Mouse (Mus musculus): ENCODE results near the gene Trim2. TPM values are rescaled to one million over a fixed set of nuclear protein-coding genes. Genes with fewer than 3 reads are reported as not detected.
A peak's percentile ranks its signal among the peaks of the same experiment; 100 is the strongest.

Gene Trim2
- polyA plus RNA-seq, 1 experiment from 2014 or later = 37.7 TPM

- DNase-seq (ENCODE audit: low spot score) (peak; percentile 44), ATAC-seq (replicated peaks; ENCODE audit: insufficient number of reproducible peaks, low FRiP score, low TSS enrichment, low read depth) (no peak)
- no peaks in the 10 kb centered on the region for H3K27me3 ChIP-seq (ENCODE audit: control insufficient read depth, insufficient read depth, low read length)
- peak overlapping the region; percentile 75; the same call in 1 of the 2 replicates for H3K9ac ChIP-seq (replicated peaks; ENCODE audit: low read length)
- no peaks in the 10 kb centered on the region for H3K36me3 ChIP-seq (replicated peaks; ENCODE audit: control insufficient read depth, insufficient read depth, low read depth, low read length)
- no peak overlapping the region for H3K27ac ChIP-seq (replicated peaks; ENCODE audit: low read depth, low read length)
- peak overlapping the region; percentile 66 for H3K4me3 ChIP-seq (ENCODE audit: low read depth, low read length)
- no peaks in the 10 kb centered on the region for H3K9me3 ChIP-seq (replicated peaks; ENCODE audit: control insufficient read depth, low read length)
- H3K4me1 ChIP-seq (ENCODE audit: control insufficient read depth, insufficient read depth, low read length) = peaks cover 6% of the 10 kb centered on the region
- 5% methylated on average over 13 of the region's 13 CpGs for WGBS
- peak overlapping the region; percentile 99 for H3K4me2 ChIP-seq (ENCODE audit: low read depth, low read length)
These were observed 48.1 kb downstream of the Trim2 start for GRCm38 (mm10) chr3:84258518-84259031.

- WGBS = 28% methylated on average over 10 of the region's 10 CpGs
- peak overlapping the region; percentile 66 for H3K4me3 ChIP-seq (ENCODE audit: low read depth, low read length)
- H3K9ac ChIP-seq (replicated peaks; ENCODE audit: low read length) = no peak overlapping the region
- no peaks in the 10 kb centered on the region for H3K9me3 ChIP-seq (replicated peaks; ENCODE audit: control insufficient read depth, low read length)
- H3K27ac ChIP-seq (replicated peaks; ENCODE audit: low read depth, low read length) = no peak overlapping the region
- no peak for ATAC-seq (replicated peaks; ENCODE audit: insufficient number of reproducible peaks, low FRiP score, low TSS enrichment, low read depth)
- H3K27me3 ChIP-seq (ENCODE audit: control insufficient read depth, insufficient read depth, low read length) = no peaks in the 10 kb centered on the region
- no peaks in the 10 kb centered on the region for H3K36me3 ChIP-seq (replicated peaks; ENCODE audit: control insufficient read depth, insufficient read depth, low read depth, low read length)
- peaks cover 6% of the 10 kb centered on the region for H3K4me1 ChIP-seq (ENCODE audit: control insufficient read depth, insufficient read depth, low read length)
- DNase-seq (ENCODE audit: low spot score) = peak; percentile 45
- H3K4me2 ChIP-seq (ENCODE audit: low read depth, low read length) = peak overlapping the region; percentile 99
These were observed 48.6 kb downstream of the Trim2 start for GRCm38 (mm10) chr3:84257989-84258517.

- no peak overlapping the region for H3K27ac ChIP-seq (replicated peaks; ENCODE audit: low read depth, low read length)
- no peak overlapping the region for H3K9ac ChIP-seq (replicated peaks; ENCODE audit: low read length)
- H3K4me3 ChIP-seq (ENCODE audit: low read depth, low read length) = no peak overlapping the region
- H3K4me1 ChIP-seq (ENCODE audit: control insufficient read depth, insufficient read depth, low read length) = 0 out of 2 replicates have a peak, but pooled peaks cover 2% of the 10 kb centered on the region
- H3K27me3 ChIP-seq (ENCODE audit: control insufficient read depth, insufficient read depth, low read length) = no peaks in the 10 kb centered on the region
- no peaks in the 10 kb centered on the region for H3K36me3 ChIP-seq (replicated peaks; ENCODE audit: control insufficient read depth, insufficient read depth, low read depth, low read length)
- ATAC-seq (replicated peaks; ENCODE audit: insufficient number of reproducible peaks, low FRiP score, low TSS enrichment, low read depth) (no peak), DNase-seq (ENCODE audit: low spot score) (no peak)
- 95% methylated on average over 2 of the region's 2 CpGs for WGBS
- H3K4me2 ChIP-seq (ENCODE audit: low read depth, low read length) = no peak overlapping the region
- H3K9me3 ChIP-seq (replicated peaks; ENCODE audit: control insufficient read depth, low read length) = no peaks in the 10 kb centered on the region
These were observed 52.2 kb downstream of the Trim2 start for GRCm38 (mm10) chr3:84254520-84254878.

- no peak overlapping the region for H3K27ac ChIP-seq (replicated peaks; ENCODE audit: low read depth, low read length)
- no peak overlapping the region for H3K9ac ChIP-seq (replicated peaks; ENCODE audit: low read length)
These were observed 52.8 kb downstream of the Trim2 start for GRCm38 (mm10) chr3:84253655-84254519.

GRCm38 (mm10) chr3:84252776-84253654, 53.7 kb downstream of the Trim2 start:
- no peak overlapping the region for H3K27ac ChIP-seq (replicated peaks; ENCODE audit: low read depth, low read length)
- WGBS = 78% methylated on average over 11 of the region's 11 CpGs
- H3K9me3 ChIP-seq (replicated peaks; ENCODE audit: control insufficient read depth, low read length) = no peaks in the 10 kb centered on the region
- H3K4me3 ChIP-seq (ENCODE audit: low read depth, low read length) = no peak overlapping the region
- 0 out of 2 replicates have a peak, but pooled peaks cover 2% of the 10 kb centered on the region for H3K4me1 ChIP-seq (ENCODE audit: control insufficient read depth, insufficient read depth, low read length)
- no peak overlapping the region for H3K9ac ChIP-seq (replicated peaks; ENCODE audit: low read length)
- H3K36me3 ChIP-seq (replicated peaks; ENCODE audit: control insufficient read depth, insufficient read depth, low read depth, low read length) = no peaks in the 10 kb centered on the region
- no peak for DNase-seq (ENCODE audit: low spot score)
- ATAC-seq (replicated peaks; ENCODE audit: insufficient number of reproducible peaks, low FRiP score, low TSS enrichment, low read depth) = 0 out of 2 replicates have a peak, but pooled peaks have one; percentile 9
- no peak overlapping the region for H3K4me2 ChIP-seq (ENCODE audit: low read depth, low read length)
- H3K27me3 ChIP-seq (ENCODE audit: control insufficient read depth, insufficient read depth, low read length) = no peaks in the 10 kb centered on the region

More at GRCm38 (mm10) chr3:84253655-84254519, 52.8 kb downstream of the Trim2 start:
- Histone ChIP-seq H3K4me1 (ENCODE audit: control insufficient read depth, insufficient read depth, low read length) (0 out of 2 replicates have a peak, but pooled peaks cover 2% of the 10 kb centered on the region), H3K36me3 (replicated peaks; ENCODE audit: control insufficient read depth, insufficient read depth, low read depth, low read length) (no peaks in the 10 kb centered on the region), H3K9me3 (replicated peaks; ENCODE audit: control insufficient read depth, low read length) (no peaks in the 10 kb centered on the region), H3K4me2 (ENCODE audit: low read depth, low read length) (no peak overlapping the region), H3K27me3 (ENCODE audit: control insufficient read depth, insufficient read depth, low read length) (no peaks in the 10 kb centered on the region), H3K4me3 (ENCODE audit: low read depth, low read length) (no peak overlapping the region)
- WGBS = 54% methylated on average over 9 of the region's 9 CpGs
- DNase-seq (ENCODE audit: low spot score) (no peak), ATAC-seq (replicated peaks; ENCODE audit: insufficient number of reproducible peaks, low FRiP score, low TSS enrichment, low read depth) (no peak)

- Histone ChIP-seq H3K27ac (replicated peaks; ENCODE audit: low read depth, low read length) (no peak overlapping the region), H3K27me3 (ENCODE audit: control insufficient read depth, insufficient read depth, low read length) (no peaks in the 10 kb centered on the region), H3K36me3 (replicated peaks; ENCODE audit: control insufficient read depth, insufficient read depth, low read depth, low read length) (no peaks in the 10 kb centered on the region), H3K9ac (replicated peaks; ENCODE audit: low read length) (no peak overlapping the region), H3K9me3 (replicated peaks; ENCODE audit: control insufficient read depth, low read length) (no peaks in the 10 kb centered on the region), H3K4me1 (ENCODE audit: control insufficient read depth, insufficient read depth, low read length) (no peaks in the 10 kb centered on the region), H3K4me3 (ENCODE audit: low read depth, low read length) (no peak overlapping the region), H3K4me2 (ENCODE audit: low read depth, low read length) (no peak overlapping the region)
- ATAC-seq (replicated peaks; ENCODE audit: insufficient number of reproducible peaks, low FRiP score, low TSS enrichment, low read depth) (no peak), DNase-seq (ENCODE audit: low spot score) (no peak)
- WGBS = 84% methylated on average over 4 of the region's 4 CpGs
These were observed 55.0 kb downstream of the Trim2 start for GRCm38 (mm10) chr3:84251721-84252120.

GRCm38 (mm10) chr3:84250275-84250674, 56.4 kb downstream of the Trim2 start:
- ATAC-seq (replicated peaks; ENCODE audit: insufficient number of reproducible peaks, low FRiP score, low TSS enrichment, low read depth) = no peak
- DNase-seq (ENCODE audit: low spot score) = no peak
- Histone ChIP-seq H3K4me3 (ENCODE audit: low read depth, low read length) (no peak overlapping the region), H3K27ac (replicated peaks; ENCODE audit: low read depth, low read length) (no peak overlapping the region), H3K4me2 (ENCODE audit: low read depth, low read length) (no peak overlapping the region), H3K27me3 (ENCODE audit: control insufficient read depth, insufficient read depth, low read length) (no peaks in the 10 kb centered on the region), H3K36me3 (replicated peaks; ENCODE audit: control insufficient read depth, insufficient read depth, low read depth, low read length) (no peaks in the 10 kb centered on the region), H3K9ac (replicated peaks; ENCODE audit: low read length) (no peak overlapping the region), H3K4me1 (ENCODE audit: control insufficient read depth, insufficient read depth, low read length) (no peaks in the 10 kb centered on the region), H3K9me3 (replicated peaks; ENCODE audit: control insufficient read depth, low read length) (no peaks in the 10 kb centered on the region)
- WGBS = 94% methylated on average over 7 of the region's 7 CpGs
